Mouse (Mus musculus): ENCODE measurements around the gene Camsap3.

DNA sequence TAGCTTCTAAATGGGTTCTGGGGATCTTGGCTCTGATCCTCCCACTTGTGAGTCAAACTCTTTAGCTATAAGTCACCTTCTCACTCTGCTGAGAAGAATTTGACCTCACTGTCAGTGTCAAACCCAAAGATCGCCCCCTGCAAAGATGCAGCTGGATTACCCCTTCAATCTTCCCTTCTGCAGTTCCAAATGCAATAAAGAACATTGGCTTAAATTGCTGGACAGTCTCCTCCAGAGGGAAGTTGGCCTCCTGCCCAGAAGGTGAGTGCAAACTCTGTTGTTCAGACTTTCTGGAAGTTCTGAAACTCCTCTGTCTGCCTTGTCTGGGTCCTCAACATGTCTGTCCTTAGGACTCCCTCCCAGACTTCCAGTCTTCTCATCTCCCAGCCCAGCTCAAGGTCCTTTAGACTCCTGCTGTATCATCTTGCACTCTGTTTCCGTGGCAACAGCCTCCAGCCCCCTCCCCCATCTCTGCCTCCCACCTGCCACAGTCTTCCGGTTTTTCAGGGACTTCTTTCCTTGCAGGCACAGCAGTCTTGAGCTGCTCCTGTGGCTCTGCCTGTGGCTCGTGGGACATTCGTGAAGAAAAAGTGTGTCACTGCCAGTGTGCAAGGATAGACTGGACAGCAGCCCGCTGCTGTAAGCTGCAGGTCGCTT lies 69.8 kb downstream of the Camsap3 start:
- no peak for TF ChIP-seq POLR2A (IDR thresholded peaks at IDR 0.05; ENCODE audit: borderline replicate concordance, extremely low read depth, low read depth, low read length)
- TF ChIP-seq CTCF (IDR thresholded peaks at IDR 0.05; ENCODE audit: insufficient read depth, low read length) = no peak
